Mouse (Mus musculus) olfactory bulb, adult 2 months (tissue): ENCODE measurements around the gene Clmp.

Source experiments
- CTCF ChIP-seq: fragments of 200-500 bp; IDR thresholded peaks from 2 replicates; pipeline ENCODE4 v1.5.1; 2012; ENCODE audit warnings: low read depth, mild to moderate bottlenecking, low read length, moderate library complexity; ENCODE audit not compliant: insufficient read depth
- POLR2A ChIP-seq: fragments of 200-500 bp; IDR thresholded peaks from 2 replicates; pipeline ENCODE4 v1.6.1; 2012; ENCODE audit warnings: mild to moderate bottlenecking, low read depth, low read length, moderate library complexity; ENCODE audit not compliant: insufficient read depth

GRCm38 (mm10) chr9:40730302-40730700, 44.5 kb downstream of the Clmp start:
- TF ChIP-seq CTCF (no peak), POLR2A (no peak)
